Mouse (Mus musculus): ENCODE results near the gene Edem3. TPM values are rescaled to one million over a fixed set of nuclear protein-coding genes. Genes with fewer than 3 reads are reported as not detected.

The Edem3 gene
- 15.0 and 20.3 TPM in 2 replicates for polyA plus RNA-seq (2016; fragmentation: Nextera tagmentation; extraction: Ambion mirVana)

DNA sequence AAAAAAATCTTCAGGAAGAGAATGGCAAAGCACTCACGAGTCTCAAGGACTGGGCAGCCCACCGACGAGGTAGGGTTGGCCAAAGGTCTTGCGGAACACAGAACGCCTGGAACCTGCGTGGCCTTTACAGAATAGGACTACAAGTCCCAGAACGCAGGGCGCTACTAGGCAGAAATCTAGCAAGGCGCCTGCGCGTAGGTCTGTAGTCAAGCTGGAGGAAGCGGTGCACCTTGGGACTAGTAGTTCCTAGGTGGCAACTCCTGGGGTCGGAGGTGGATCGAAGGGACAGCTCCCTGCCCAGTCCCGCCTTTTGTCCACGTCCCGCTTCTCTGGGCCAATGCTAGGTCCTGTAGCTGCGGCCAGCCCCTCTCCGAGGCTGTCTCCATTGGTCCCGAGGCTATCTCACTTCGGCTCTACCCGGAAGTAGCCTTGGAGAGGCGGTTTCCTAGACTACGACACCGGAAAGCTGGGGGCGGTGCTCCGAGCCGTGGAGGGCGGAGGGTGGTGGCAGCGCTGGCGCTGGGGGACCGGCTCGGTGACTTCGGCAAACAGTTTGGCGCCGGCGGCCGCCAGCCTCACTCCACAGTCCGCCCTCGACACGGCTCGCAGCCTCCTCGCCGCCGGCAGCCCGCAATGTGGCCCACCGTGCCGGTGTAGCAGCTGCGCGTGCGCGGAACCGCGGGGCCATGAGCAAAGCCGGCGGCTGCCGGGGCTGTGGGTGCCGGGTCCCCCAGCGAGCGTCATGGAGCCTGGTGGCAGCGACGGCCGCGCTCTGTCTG, at the start of gene Edem3:
Gene Edem3 (plus strand): TSS at position 491 of the 779 bp plus-strand sequence.
- no peaks in the 10 kb centered on the region for H3K9me3 ChIP-seq
- peak within 1 kb of the TSS; percentile 98 for H3K4me3 ChIP-seq
- WGBS: under 1% methylated on average over 64 of the region's 64 CpGs
- peaks cover 23% of the 10 kb centered on the region for H3K4me1 ChIP-seq
- no peaks in the 10 kb centered on the region for H3K27me3 ChIP-seq (ENCODE audit: insufficient read depth, poor library complexity, severe bottlenecking)
- peak; percentile 100 for DNase-seq (ENCODE audit: low spot score)
- H3K36me3 ChIP-seq: no peaks in the 10 kb centered on the region
- H3K27ac ChIP-seq: peak within 1 kb of the TSS; percentile 90

DNA sequence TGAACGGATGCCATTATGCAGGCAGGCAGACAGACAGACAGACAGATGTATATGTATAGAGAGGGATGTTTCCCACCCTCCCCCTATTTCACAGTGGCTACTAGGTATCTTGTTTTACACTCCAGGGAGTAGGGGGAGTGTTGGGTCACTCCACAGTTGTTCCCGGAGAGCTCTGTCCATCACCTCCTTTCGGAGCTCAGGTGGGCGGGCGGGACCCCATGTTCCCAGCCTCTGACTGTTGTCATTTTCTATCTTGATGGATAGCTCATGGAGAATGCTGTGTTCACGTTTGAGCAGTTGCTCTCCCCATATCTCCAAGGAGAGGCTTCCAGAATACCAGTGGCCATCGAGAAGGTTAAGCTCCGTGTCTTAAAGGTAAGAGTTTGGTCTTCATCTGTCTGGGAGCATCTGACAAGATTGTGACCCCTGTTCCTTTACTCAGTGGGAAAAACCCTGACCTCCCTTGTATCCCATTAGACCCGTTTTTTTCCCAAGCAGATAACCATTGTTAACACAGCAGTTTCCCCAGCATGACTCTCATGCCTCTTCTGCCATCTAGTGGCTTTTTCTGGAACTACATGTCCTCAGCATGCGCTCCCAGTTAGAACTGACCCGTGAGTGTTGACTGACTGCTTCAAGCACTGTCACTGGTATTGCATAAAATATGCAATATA, 49.3 kb upstream of the Edem3 start:
- DNase-seq (ENCODE audit: low spot score): peak; percentile 84
- Histone ChIP-seq H3K36me3 (no peaks in the 10 kb centered on the region), H3K9me3 (no peaks in the 10 kb centered on the region), H3K27ac (no peak overlapping the region; the same call in 1 of the 2 replicates), H3K27me3 (ENCODE audit: insufficient read depth, poor library complexity, severe bottlenecking) (0 out of 2 replicates have a peak, but pooled peaks cover 5% of the 10 kb centered on the region), H3K4me3 (no peak overlapping the region), H3K4me1 (peaks cover 21% of the 10 kb centered on the region)
- 26% methylated on average over 11 of the region's 11 CpGs for WGBS

DNA sequence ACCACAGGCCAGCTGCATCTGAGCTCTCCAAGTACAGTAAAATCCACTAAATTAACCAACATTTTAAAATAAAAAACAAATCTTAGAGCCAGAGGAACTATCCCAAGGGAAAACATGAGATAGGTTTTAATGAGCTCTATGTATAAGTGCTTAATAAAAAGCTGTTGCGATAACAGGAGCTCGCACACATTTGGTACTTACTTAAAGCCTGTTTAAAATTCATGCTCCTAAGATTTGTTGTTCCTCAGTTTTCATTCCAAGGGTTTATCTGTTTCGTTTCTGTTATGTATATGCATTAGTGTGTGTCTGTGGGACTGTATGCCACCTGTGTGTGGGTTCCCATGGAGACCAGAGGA, 48.8 kb upstream of the Edem3 start:
- H3K36me3 ChIP-seq: no peaks in the 10 kb centered on the region
- H3K9me3 ChIP-seq: no peaks in the 10 kb centered on the region
- whole genome bisulfite sequencing: 73% methylated on average over 3 of the region's 3 CpGs
- no peak for DNase-seq (ENCODE audit: low spot score)
- peaks cover 21% of the 10 kb centered on the region for H3K4me1 ChIP-seq
- no peak overlapping the region for H3K4me3 ChIP-seq
- no peak overlapping the region for H3K27ac ChIP-seq
- H3K27me3 ChIP-seq (ENCODE audit: insufficient read depth, poor library complexity, severe bottlenecking): 0 out of 2 replicates have a peak, but pooled peaks cover 5% of the 10 kb centered on the region

DNA sequence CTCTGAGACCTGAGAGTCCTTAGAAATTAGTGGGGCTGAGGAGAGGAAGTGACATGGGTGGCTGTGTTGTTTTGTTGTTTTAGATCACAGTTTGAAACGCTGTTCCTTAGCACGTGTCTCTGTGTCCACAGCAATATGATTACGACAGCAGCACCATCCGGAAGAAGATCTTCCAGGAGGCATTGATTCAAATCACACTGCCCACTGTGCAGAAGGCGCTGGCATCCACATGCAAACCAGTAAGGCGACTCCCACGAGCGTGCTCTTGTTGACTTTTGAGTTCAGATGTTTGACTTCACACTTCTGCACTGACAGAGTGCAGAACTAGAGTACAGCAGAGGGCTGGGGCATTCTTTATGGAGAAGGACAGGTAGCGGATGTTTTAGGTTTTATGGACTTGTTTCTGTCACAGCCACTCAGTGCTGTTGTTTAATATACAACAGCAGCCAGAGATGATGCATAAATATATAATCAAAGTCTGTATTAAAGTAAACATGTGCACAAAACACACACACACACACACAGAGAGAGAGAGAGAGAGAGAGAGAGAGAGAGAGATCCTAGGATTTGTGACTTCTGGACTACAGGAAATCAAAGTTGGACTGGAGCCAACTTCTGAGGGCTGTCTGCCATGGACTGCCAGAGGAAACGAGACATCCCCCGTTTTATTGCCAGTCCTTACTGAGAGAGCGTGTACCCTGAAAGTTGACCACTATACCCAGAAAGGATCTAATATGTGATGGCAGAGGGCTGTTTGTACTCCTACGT, 46.0 kb upstream of the Edem3 start:
- no peak for DNase-seq (ENCODE audit: low spot score)
- peaks cover 21% of the 10 kb centered on the region for H3K4me1 ChIP-seq
- H3K4me3 ChIP-seq: no peak overlapping the region
- 52% methylated on average over 13 of the region's 13 CpGs for WGBS
- no peaks in the 10 kb centered on the region for H3K9me3 ChIP-seq
- 0 out of 2 replicates have a peak, but pooled peaks cover 5% of the 10 kb centered on the region for H3K27me3 ChIP-seq (ENCODE audit: insufficient read depth, poor library complexity, severe bottlenecking)
- no peaks in the 10 kb centered on the region for H3K36me3 ChIP-seq
- 0 out of 2 replicates have a peak overlapping the region, but pooled peaks have one; percentile 0 for H3K27ac ChIP-seq

DNA sequence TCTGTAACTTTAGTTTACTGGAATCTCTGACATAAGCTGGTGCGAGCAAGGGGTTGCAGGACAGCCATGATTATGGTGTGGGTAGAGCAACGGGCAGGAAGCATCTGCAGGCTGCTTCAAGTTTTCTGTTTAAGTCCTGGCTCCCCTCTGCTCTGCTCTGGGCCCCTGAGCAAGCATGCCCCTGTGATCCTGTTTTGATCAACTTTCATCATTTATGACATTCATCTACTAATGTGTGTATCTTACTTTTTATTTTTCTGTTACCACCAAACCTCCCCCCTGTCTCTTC, 45.5 kb upstream of the Edem3 start:
- Histone ChIP-seq H3K36me3 (no peaks in the 10 kb centered on the region), H3K4me1 (peaks cover 21% of the 10 kb centered on the region), H3K27me3 (ENCODE audit: insufficient read depth, poor library complexity, severe bottlenecking) (0 out of 2 replicates have a peak, but pooled peaks cover 5% of the 10 kb centered on the region), H3K9me3 (no peaks in the 10 kb centered on the region), H3K4me3 (no peak overlapping the region), H3K27ac (0 out of 2 replicates have a peak overlapping the region, but pooled peaks have one; percentile 0)
- 59% methylated on average over 2 of the region's 2 CpGs for WGBS
- no peak for DNase-seq (ENCODE audit: low spot score)

DNA sequence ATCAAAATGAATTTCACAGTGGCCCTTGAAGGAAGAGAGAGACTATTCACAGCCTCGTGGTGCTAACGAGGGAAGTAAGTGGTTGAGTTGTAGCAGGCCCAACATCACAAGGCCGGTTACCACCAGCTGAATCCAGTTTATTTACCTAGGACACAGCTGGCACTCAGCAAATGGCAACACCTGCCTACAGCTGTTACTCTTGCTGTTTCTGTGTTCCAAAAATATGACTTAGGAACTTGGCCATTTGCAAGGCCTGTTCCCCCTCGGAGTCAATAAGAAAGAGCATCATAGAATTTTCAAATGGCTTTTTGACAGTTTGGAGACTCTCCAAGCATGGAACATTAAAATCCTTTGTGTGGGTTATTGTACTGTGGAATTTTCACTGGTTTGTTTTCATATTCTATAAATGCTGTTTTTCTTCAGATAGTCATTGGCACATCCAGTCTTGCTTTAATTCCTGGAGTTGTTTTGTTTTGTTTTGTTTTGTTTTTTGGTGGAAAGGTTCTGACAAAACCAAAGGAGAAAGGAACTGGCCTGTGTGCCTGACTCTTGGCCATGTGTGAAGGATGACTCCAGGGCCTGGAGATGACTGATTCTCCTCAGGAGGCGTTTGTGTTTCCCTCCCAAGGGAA, 44.6 kb upstream of the Edem3 start:
- Histone ChIP-seq H3K27ac (no peak overlapping the region), H3K27me3 (ENCODE audit: insufficient read depth, poor library complexity, severe bottlenecking) (0 out of 2 replicates have a peak, but pooled peaks cover 5% of the 10 kb centered on the region), H3K4me3 (no peak overlapping the region), H3K36me3 (no peaks in the 10 kb centered on the region), H3K4me1 (peaks cover 17% of the 10 kb centered on the region), H3K9me3 (no peaks in the 10 kb centered on the region)
- DNase-seq (ENCODE audit: low spot score): no peak
- 61% methylated on average over 5 of the region's 5 CpGs for WGBS

DNA sequence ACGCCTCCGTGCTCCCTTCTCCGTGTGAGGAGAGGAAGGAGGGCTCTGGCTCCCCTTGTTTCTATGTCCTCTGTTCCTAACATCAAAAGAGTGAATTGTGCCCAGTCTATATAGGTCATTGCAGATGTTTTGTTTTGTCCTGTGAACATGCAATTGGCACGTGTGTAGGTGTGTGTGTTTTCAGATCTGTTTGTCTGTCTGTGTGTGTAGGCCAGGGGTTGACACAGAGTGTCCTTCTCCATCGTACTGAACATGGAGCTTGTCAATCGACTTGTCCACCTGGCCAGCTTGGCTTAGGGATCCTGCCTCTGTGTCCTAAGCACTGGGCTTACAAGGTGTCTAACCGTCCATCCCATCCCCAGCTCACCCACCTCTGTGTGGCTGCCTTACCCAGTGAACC, 44.1 kb upstream of the Edem3 start:
- no peak overlapping the region for H3K4me3 ChIP-seq
- H3K36me3 ChIP-seq: no peaks in the 10 kb centered on the region
- H3K27ac ChIP-seq: no peak overlapping the region
- WGBS: 72% methylated on average over 7 of the region's 7 CpGs
- no peak for DNase-seq (ENCODE audit: low spot score)
- no peaks in the 10 kb centered on the region for H3K9me3 ChIP-seq
- H3K27me3 ChIP-seq (ENCODE audit: insufficient read depth, poor library complexity, severe bottlenecking): 0 out of 2 replicates have a peak, but pooled peaks cover 5% of the 10 kb centered on the region
- peaks cover 16% of the 10 kb centered on the region for H3K4me1 ChIP-seq

DNA sequence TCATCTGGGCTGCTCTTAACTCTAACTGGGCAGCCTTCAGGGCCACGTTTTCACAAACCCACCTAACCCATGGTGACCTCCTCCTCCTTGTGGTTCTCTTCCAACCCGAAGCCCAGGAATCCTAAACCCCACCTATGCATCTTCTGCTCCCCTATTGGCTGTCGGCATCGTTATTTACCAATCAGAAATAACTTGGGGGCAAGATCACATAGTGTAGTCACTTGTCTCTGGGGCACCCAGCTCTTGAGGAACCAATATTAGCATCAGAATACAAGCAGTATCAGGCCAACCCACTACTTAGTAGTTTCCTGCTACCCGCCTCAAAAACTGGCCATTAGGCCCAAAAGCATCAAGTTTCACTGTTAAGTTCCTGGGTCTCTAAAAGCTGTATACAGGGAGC, 42.5 kb upstream of the Edem3 start:
- DNase-seq (ENCODE audit: low spot score): no peak
- Histone ChIP-seq H3K4me3 (no peak overlapping the region), H3K9me3 (no peaks in the 10 kb centered on the region), H3K27me3 (ENCODE audit: insufficient read depth, poor library complexity, severe bottlenecking) (no peaks in the 10 kb centered on the region), H3K36me3 (no peaks in the 10 kb centered on the region), H3K4me1 (peaks cover 22% of the 10 kb centered on the region), H3K27ac (no peak overlapping the region)
- WGBS: 44% methylated on average over 5 of the region's 5 CpGs

DNA sequence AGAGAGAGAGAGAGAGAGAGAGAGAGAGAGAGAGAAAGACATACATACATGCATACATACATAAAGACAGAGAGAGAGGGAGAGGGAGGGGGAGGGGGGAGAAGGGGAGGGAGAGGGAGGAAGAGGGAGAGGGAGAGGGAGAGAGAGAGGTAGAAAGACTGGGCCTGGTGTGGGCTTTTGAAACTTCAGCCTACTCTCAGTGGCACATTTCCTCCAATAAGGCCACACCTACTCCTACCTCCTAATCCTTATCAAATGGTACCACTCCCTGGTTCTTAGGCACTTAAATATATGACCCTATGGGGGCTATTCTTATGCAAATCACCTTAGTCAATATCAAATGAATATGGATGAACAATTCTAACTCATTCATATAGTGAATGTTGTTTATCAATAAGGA, 41.5 kb upstream of the Edem3 start:
- no peaks in the 10 kb centered on the region for H3K36me3 ChIP-seq
- no peaks in the 10 kb centered on the region for H3K27me3 ChIP-seq (ENCODE audit: insufficient read depth, poor library complexity, severe bottlenecking)
- no peak overlapping the region for H3K4me3 ChIP-seq
- H3K27ac ChIP-seq: no peak overlapping the region
- DNase-seq (ENCODE audit: low spot score): no peak
- peaks cover 20% of the 10 kb centered on the region for H3K4me1 ChIP-seq
- no peaks in the 10 kb centered on the region for H3K9me3 ChIP-seq

DNA sequence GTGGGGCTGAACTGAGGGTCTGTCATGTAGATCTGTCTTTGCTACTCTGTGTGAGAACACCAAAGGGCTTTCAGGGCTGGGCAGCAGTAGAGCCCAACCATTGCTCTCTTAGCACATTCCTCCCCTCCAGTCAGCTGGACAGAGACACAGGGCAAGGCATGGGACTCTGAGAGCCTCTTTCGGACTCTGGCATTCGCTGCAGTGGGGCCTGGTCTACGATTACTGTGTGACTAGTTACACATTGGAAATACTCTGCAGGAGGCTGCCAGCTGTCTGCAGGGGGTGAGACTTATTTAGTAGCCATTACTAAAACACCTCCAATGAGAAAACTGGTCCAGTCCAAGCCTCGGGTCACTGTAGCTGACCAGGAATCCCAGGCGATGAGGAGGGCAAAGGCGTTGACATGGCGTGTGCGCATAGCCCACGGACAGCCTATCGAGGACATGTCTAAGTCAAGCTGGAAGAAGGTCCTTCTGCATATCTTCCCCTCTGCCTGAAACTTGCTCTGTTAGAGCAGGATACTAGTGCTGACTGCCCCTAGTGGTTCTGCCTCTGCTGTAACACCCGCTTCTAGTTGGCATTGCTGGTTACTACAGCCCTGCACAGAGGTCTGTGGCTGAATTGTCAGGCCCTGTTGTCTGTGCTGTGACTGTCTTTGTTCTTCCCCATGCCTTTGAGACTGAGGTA, 39.0 kb upstream of the Edem3 start:
- Histone ChIP-seq H3K9me3 (no peaks in the 10 kb centered on the region), H3K36me3 (no peaks in the 10 kb centered on the region), H3K4me3 (no peak overlapping the region), H3K27ac (no peak overlapping the region), H3K4me1 (peaks cover 9% of the 10 kb centered on the region), H3K27me3 (ENCODE audit: insufficient read depth, poor library complexity, severe bottlenecking) (no peaks in the 10 kb centered on the region)
- WGBS: 68% methylated on average over 11 of the region's 11 CpGs
- no peak for DNase-seq (ENCODE audit: low spot score)

DNA sequence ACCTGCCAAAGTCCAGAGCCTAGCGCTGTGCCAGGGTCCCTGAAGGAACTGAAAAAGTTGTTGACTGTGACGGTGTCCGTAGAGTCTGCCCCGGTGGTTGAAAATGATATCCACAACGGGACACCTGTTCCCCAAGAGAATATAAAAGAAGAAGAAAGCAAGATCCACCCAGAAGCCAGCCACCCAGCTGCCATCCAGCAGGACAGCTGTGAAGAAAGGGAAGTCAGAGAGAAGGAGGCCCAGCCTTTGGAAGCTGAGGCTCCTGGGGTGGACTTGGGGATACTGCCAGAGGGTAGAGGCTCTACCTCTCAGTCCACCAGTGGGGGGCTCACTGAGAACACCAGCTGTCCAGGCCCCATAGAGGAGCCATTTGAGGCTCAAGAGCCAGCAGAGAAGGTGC, 37.5 kb upstream of the Edem3 start:
- DNase-seq (ENCODE audit: low spot score): no peak
- Histone ChIP-seq H3K4me3 (no peak overlapping the region), H3K9me3 (no peaks in the 10 kb centered on the region), H3K4me1 (peaks cover 9% of the 10 kb centered on the region), H3K36me3 (no peaks in the 10 kb centered on the region), H3K27me3 (ENCODE audit: insufficient read depth, poor library complexity, severe bottlenecking) (no peaks in the 10 kb centered on the region), H3K27ac (no peak overlapping the region)
- WGBS: 91% methylated on average over 5 of the region's 5 CpGs

DNA sequence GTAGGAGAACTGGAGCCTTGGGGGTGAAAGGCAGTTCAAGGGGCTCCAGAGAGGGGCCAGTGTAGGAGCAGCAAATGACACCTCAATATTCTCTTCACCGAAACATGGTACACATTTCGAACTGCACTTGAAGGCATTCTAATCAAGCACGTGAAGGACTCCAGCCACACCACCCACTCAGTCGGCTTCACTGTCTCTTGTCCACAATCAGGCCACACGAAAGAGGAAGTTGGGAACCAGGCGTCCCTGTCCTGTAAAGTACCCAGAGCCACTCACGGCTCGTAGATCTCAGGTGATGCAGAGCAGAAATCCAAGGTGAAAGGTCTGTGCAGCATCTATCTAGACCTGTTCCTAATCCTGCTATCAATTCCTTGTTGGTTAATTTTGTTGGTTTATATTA, 36.6 kb upstream of the Edem3 start:
- no peak for DNase-seq (ENCODE audit: low spot score)
- H3K36me3 ChIP-seq: no peaks in the 10 kb centered on the region

More for the DNA sequence above, 36.6 kb upstream of the Edem3 start:
- no peaks in the 10 kb centered on the region for H3K9me3 ChIP-seq
- no peak overlapping the region for H3K4me3 ChIP-seq
- H3K27ac ChIP-seq: no peak overlapping the region
- WGBS: 77% methylated on average over 8 of the region's 8 CpGs
- no peaks in the 10 kb centered on the region for H3K27me3 ChIP-seq (ENCODE audit: insufficient read depth, poor library complexity, severe bottlenecking)
- peaks cover 9% of the 10 kb centered on the region for H3K4me1 ChIP-seq

Data from heart, embryonic 10.5 days (tissue).